Mouse (Mus musculus): ENCODE results near the gene Gsc2. TPM values are rescaled to one million over a fixed set of nuclear protein-coding genes. Genes with fewer than 3 reads are reported as not detected.

Gene Gsc2
- not detected in 4 replicates for total RNA-seq (2023; ENCODE audit: inconsistent age)

GRCm38 (mm10) chr16:17914307-17915249 is at the start of gene Gsc2:
Gsc2 (minus strand) TSS chr16:17915059.

GRCm38 (mm10) chr16:17928087-17928580 is 13.3 kb upstream of the Gsc2 start, which contains the start of gene Slc25a1:
Slc25a1 (minus strand) TSS chr16:17928219.

GRCm38 (mm10) chr16:17911052-17911595 is 3.7 kb downstream of the Gsc2 start, which contains the start of gene Ess2:
Ess2 (minus strand) TSS chr16:17911348.

GRCm38 (mm10) chr16:17898462-17898861 is 16.4 kb downstream of the Gsc2 start, which contains the start of the genes Dgcr2 and Tssk2:
Dgcr2 (minus strand) TSS chr16:17898562.
Tssk2 (plus strand) TSS chr16:17898637.

GRCm38 (mm10) chr16:17893923-17894322 is 20.9 kb downstream of the Gsc2 start, which contains the start of gene Tssk1:
Tssk1 (plus strand) TSS chr16:17894223.

GRCm38 (mm10) chr16:17891567-17891959 is 23.3 kb downstream of the Gsc2 start, which contains the start of gene Gm20518:
Gm20518 (minus strand) TSS chr16:17891671.

Other genes starting within 250 kb of the Gsc2 start
- 126 to 138 TPM (median 127 TPM) in 4 replicates for gene Med15, start 182.2 kb downstream of the Gsc2 start, total RNA-seq (2023; ENCODE audit: inconsistent age)
- gene Klhl22, start 155.4 kb downstream of the Gsc2 start, total RNA-seq (2023; ENCODE audit: inconsistent age), result 10.9 to 21.7 TPM (median 12.8 TPM) in 4 replicates
- gene Scarf2, start 117.8 kb downstream of the Gsc2 start, total RNA-seq (2023; ENCODE audit: inconsistent age), result 0.24 to 0.26 TPM (median 0.24 TPM) in 3 of 4 replicates, not detected in the other
- not detected in 4 replicates for gene B830017H08Rik, start 81.9 kb downstream of the Gsc2 start, total RNA-seq (2023; ENCODE audit: inconsistent age)
- 13.5 to 20.7 TPM (median 15.1 TPM) in 4 replicates for gene Car15, start 76.7 kb downstream of the Gsc2 start, total RNA-seq (2023; ENCODE audit: inconsistent age)
- gene Gm20518, start 23.4 kb downstream of the Gsc2 start, total RNA-seq (2023; ENCODE audit: inconsistent age), result 2.6 to 3.5 TPM (median 2.9 TPM) in 4 replicates
- gene Tssk1, start 20.8 kb downstream of the Gsc2 start, total RNA-seq (2023; ENCODE audit: inconsistent age), result not detected in 4 replicates
- gene Dgcr2, start 16.5 kb downstream of the Gsc2 start, total RNA-seq (2023; ENCODE audit: inconsistent age), result 64.1 to 71.8 TPM (median 67.0 TPM) in 4 replicates
- not detected in 4 replicates for gene Tssk2, start 16.4 kb downstream of the Gsc2 start, total RNA-seq (2023; ENCODE audit: inconsistent age)
- 56.0 to 63.9 TPM (median 58.8 TPM) in 4 replicates for gene Ess2, start 3.7 kb downstream of the Gsc2 start, total RNA-seq (2023; ENCODE audit: inconsistent age)
- gene Slc25a1, start 13.2 kb upstream of the Gsc2 start, total RNA-seq (2023; ENCODE audit: inconsistent age), result 24.4 to 32.4 TPM (median 27.8 TPM) in 4 replicates
- gene Vpreb2, start 65.4 kb upstream of the Gsc2 start, total RNA-seq (2023; ENCODE audit: inconsistent age), result not detected in 4 replicates
- 19.0 to 24.7 TPM (median 23.8 TPM) in 4 replicates for gene Dgcr6, start 137.8 kb upstream of the Gsc2 start, total RNA-seq (2023; ENCODE audit: inconsistent age)
- 8.5 to 13.7 TPM (median 10.6 TPM) in 4 replicates for gene Prodh, start 175.1 kb upstream of the Gsc2 start, total RNA-seq (2023; ENCODE audit: inconsistent age)
- 0.29 TPM in 1 of 4 replicates, not detected in the others for gene Rtn4r, start 212.6 kb upstream of the Gsc2 start, total RNA-seq (2023; ENCODE audit: inconsistent age)

Data from B cell, adult (primary cell).